25 mouse cellular contexts compared by ENCODE assay signal in genomic region chr8:106958212-106958611, GRCm38 (mm10). TPM values are rescaled to one million over a fixed set of nuclear protein-coding genes. Genes with fewer than 3 reads are reported as not detected.
DNase-seq lines count a peak whose midpoint lies in the region; ATAC-seq and TF ChIP-seq lines count a peak whose summit lies in the region.
"Had no signal": no experiment of that assay in that cellular context is flagged by ENCODE, and none has a peak within 500 bp of the region (broad histone marks: within the 10 kb centered on the region; RNA-seq: fewer than 3 reads in every experiment).

No protein-coding gene starts in this region.

- no peak overlapping the region for H3K4me3 ChIP-seq in bone marrow macrophage, adult 2 months (ENCODE audit: insufficient read depth, low read length)
- no peak overlapping the region for H3K4me3 ChIP-seq in macrophage (ENCODE audit: inconsistent target)
- no peak overlapping the region for H3K4me3 ChIP-seq in forebrain, embryonic 11.5 days (ENCODE audit: low read depth, low read length)
- H3K4me3 ChIP-seq in intestine, embryonic 15.5 days (replicated peaks) = no peak overlapping the region
- H3K4me3 ChIP-seq: embryonic facial prominence, embryonic 13.5 days; embryonic facial prominence, embryonic 15.5 days; erythroblast, embryonic 14.5 days; forebrain, embryonic 10.5 days; forebrain, embryonic 13.5 days; forebrain, embryonic 15.5 days had no signal

- H3K27me3 ChIP-seq in forebrain, embryonic 11.5 days (ENCODE audit: control insufficient read depth, insufficient read depth, low read length) = no peaks in the 10 kb centered on the region
- H3K27me3 ChIP-seq in intestine, embryonic 15.5 days (replicated peaks) = no peaks in the 10 kb centered on the region
- H3K27me3 ChIP-seq: embryonic facial prominence, embryonic 13.5 days; embryonic facial prominence, embryonic 15.5 days; forebrain, embryonic 13.5 days; forebrain, embryonic 15.5 days; Patski had no signal

- 44% methylated on average over 3 of the region's 3 CpGs for WGBS in macrophage (ENCODE audit: missing documents)
- WGBS in forebrain, embryonic 11.5 days = 94% methylated on average over 3 of the region's 3 CpGs
- WGBS in intestine, embryonic 15.5 days = 72% methylated on average over 3 of the region's 3 CpGs

- H3K9ac ChIP-seq in forebrain, embryonic 11.5 days (ENCODE audit: low read length) = no peak overlapping the region
- H3K9ac ChIP-seq in intestine, embryonic 15.5 days = no peak overlapping the region
- H3K9ac ChIP-seq: embryonic facial prominence, embryonic 13.5 days; embryonic facial prominence, embryonic 15.5 days; forebrain, embryonic 13.5 days; forebrain, embryonic 15.5 days; forebrain, postnatal 0 days had no signal

- no peak for TF ChIP-seq POLR2A in bone marrow macrophage, adult 2 months (IDR thresholded peaks at IDR 0.05; ENCODE audit: borderline replicate concordance, low read depth, low read length)

- peaks cover 91% of the 10 kb centered on the region for H3K79me2 ChIP-seq in macrophage (ENCODE audit: inconsistent target)

- peak overlapping the region; percentile 57 for H3K27ac ChIP-seq in bone marrow macrophage, adult 2 months (ENCODE audit: insufficient read depth, low read depth, low read length)
- peak overlapping the region; percentile 54 for H3K27ac ChIP-seq in macrophage
- no peak overlapping the region for H3K27ac ChIP-seq in forebrain, embryonic 11.5 days (ENCODE audit: low read depth, low read length)
- H3K27ac ChIP-seq in intestine, embryonic 15.5 days = no peak overlapping the region
- H3K27ac ChIP-seq: embryonic facial prominence, embryonic 13.5 days; embryonic facial prominence, embryonic 15.5 days; forebrain, embryonic 10.5 days; forebrain, embryonic 13.5 days; forebrain, embryonic 15.5 days had no signal

- H3K4me1 ChIP-seq in bone marrow macrophage, adult 2 months (ENCODE audit: control insufficient read depth, insufficient read depth, low read length) = peaks cover 48% of the 10 kb centered on the region
- H3K4me1 ChIP-seq in forebrain, embryonic 11.5 days (replicated peaks; ENCODE audit: control insufficient read depth, insufficient read depth, low read length) = no peaks in the 10 kb centered on the region
- H3K4me1 ChIP-seq in intestine, embryonic 15.5 days (replicated peaks) = no peaks in the 10 kb centered on the region
- H3K4me1 ChIP-seq: forebrain, embryonic 13.5 days; forebrain, embryonic 15.5 days had no signal

- no peak for TF ChIP-seq CTCF in bone marrow macrophage, adult 2 months (IDR thresholded peaks at IDR 0.05; ENCODE audit: low read depth, low read length)

- DNase-seq in Muller cell, postnatal 12 days (ENCODE audit: inconsistent ontology term) = peak; percentile 58
- DNase-seq in ovary, postnatal 14 days (ENCODE audit: low spot score) = no peak
- no peak for DNase-seq in right cerebral cortex, postnatal 14 days
- no peak for DNase-seq in forebrain, embryonic 11.5 days (ENCODE audit: low spot score)
- DNase-seq: adrenal gland, adult 8-10 months; adrenal gland, postnatal 25 days; cerebellum, adult 11 months; cerebellum, adult 18-20 months; cerebellum, adult 8-10 months; cerebellum, adult 9-11 months; cerebellum, postnatal 36 days; embryo, embryonic 11 days; forebrain, postnatal 0 days had no signal

- no peak overlapping the region for H3K4me2 ChIP-seq in forebrain, embryonic 11.5 days (ENCODE audit: low read depth, low read length, severe bottlenecking)
- H3K4me2 ChIP-seq in intestine, embryonic 15.5 days (replicated peaks) = no peak overlapping the region
- H3K4me2 ChIP-seq: embryonic facial prominence, embryonic 13.5 days; embryonic facial prominence, embryonic 15.5 days; forebrain, embryonic 13.5 days; forebrain, embryonic 15.5 days had no signal

- no peaks in the 10 kb centered on the region for H3K9me3 ChIP-seq in forebrain, embryonic 11.5 days (ENCODE audit: control insufficient read depth, low read length)
- no peaks in the 10 kb centered on the region for H3K9me3 ChIP-seq in intestine, embryonic 15.5 days
- H3K9me3 ChIP-seq: embryonic facial prominence, embryonic 13.5 days; embryonic facial prominence, embryonic 15.5 days; forebrain, embryonic 10.5 days; forebrain, embryonic 13.5 days; forebrain, embryonic 15.5 days had no signal

- peak; percentile 38; the same call in 1 of the 2 replicates for ATAC-seq in megakaryocyte progenitor cell, adult 5-6 weeks (replicated peaks; ENCODE audit: poor library complexity)
- ATAC-seq in forebrain, embryonic 11.5 days (replicated peaks; ENCODE audit: low FRiP score) = no peak
- ATAC-seq in intestine, embryonic 15.5 days = no peak
- ATAC-seq: activated CD4-positive, CD25-positive, alpha-beta regulatory T cell, adult 4 months; forebrain, embryonic 13.5 days; forebrain, embryonic 15.5 days; forebrain, postnatal 0 days; Patski had no signal

- H3K36me3 ChIP-seq in macrophage (ENCODE audit: inconsistent target) = no peaks in the 10 kb centered on the region
- H3K36me3 ChIP-seq in forebrain, embryonic 11.5 days (ENCODE audit: control insufficient read depth, insufficient read depth, low read length) = no peaks in the 10 kb centered on the region
- no peaks in the 10 kb centered on the region for H3K36me3 ChIP-seq in intestine, embryonic 15.5 days
- H3K36me3 ChIP-seq: embryonic facial prominence, embryonic 13.5 days; embryonic facial prominence, embryonic 15.5 days; forebrain, embryonic 15.5 days had no signal

RNA-seq across cellular contexts. Expression of gene Sntb2, which starts 22.7 kb away (rescaled TPM):
- 11.4 and 13.7 TPM in 2 replicates for polyA plus RNA-seq in bone marrow macrophage, adult 2 months (2012; ENCODE audit: insufficient read depth, insufficient read length, missing spikeins)
- total RNA-seq in macrophage (2018; cell fraction: chromatin; rRNA removed) = 10 to 100 TPM; 18.2 to 50.8 (median 32.8) TPM
- 10 to 100 TPM in 24 of 26 experiments, 1 to 10 TPM in 2; 9.7 to 18.9 (median 13.0) TPM for total RNA-seq in macrophage (2018; cell fraction: cytosol; rRNA removed)
- total RNA-seq in macrophage (2018; cell fraction: nucleus; rRNA removed) = 10 to 100 TPM; 16.4 to 48.6 (median 27.7) TPM
- polyA plus RNA-seq in macrophage (2018) = 7.2 to 10.1 TPM (median 8.4 TPM) in 3 replicates
- 4.3 and 5.0 TPM in 2 replicates for total RNA-seq in megakaryocyte progenitor cell, adult 5-6 weeks (2015)
- total RNA-seq in megakaryocyte progenitor cell, adult 5-6 weeks (2017) = 6.9 and 7.9 TPM in 2 replicates
- 7.9 and 9.5 TPM in 2 replicates for polyA plus RNA-seq in forebrain, embryonic 11.5 days (2014; fragmentation: Nextera tagmentation; extraction: Ambion mirVana)
- 11.3 and 11.4 TPM in 2 replicates for polyA plus RNA-seq in intestine, embryonic 15.5 days (2015; fragmentation: Nextera tagmentation; extraction: Ambion mirVana)

Comparison
In these comparisons a context has a peak if more than half of its experiments do, and no peak if none do; other contexts are left out.
1. H3K27ac ChIP-seq: peak in bone marrow macrophage, adult 2 months (single experiment) and macrophage (single experiment); none in forebrain, embryonic 11.5 days (single experiment) and intestine, embryonic 15.5 days (single experiment).